In genomic region chr12:73868568-73868967, GRCm38 (mm10) we compare ENCODE assay signal across 17 mouse cellular contexts. TPM values are rescaled to one million over a fixed set of nuclear protein-coding genes. Genes with fewer than 3 reads are reported as not detected.
DNase-seq lines count a peak whose midpoint lies in the region; ATAC-seq lines count a peak whose summit lies in the region.
"Had no signal": no experiment of that assay in that cellular context is flagged by ENCODE, and none has a peak within 500 bp of the region (broad histone marks: within the 10 kb centered on the region; RNA-seq: fewer than 3 reads in every experiment).

No protein-coding gene starts in this region.

- H3K4me1 ChIP-seq in kidney, embryonic 14.5 days (ENCODE audit: control insufficient read depth, insufficient read depth, low read length) = no peaks in the 10 kb centered on the region

- ATAC-seq in kidney, embryonic 14.5 days (ENCODE audit: low FRiP score, low TSS enrichment) = no peak
- ATAC-seq: Patski had no signal

- DNase-seq in adrenal gland, adult 2 months = peak; percentile 68
- DNase-seq in adrenal gland, adult 18-20 months (ENCODE audit: low spot score in 2 of 2) = no peak
- DNase-seq in kidney, postnatal 14 days = peak; percentile 40
- peak; percentile 59 for DNase-seq in lung, postnatal 36 days
- no peak for DNase-seq in lung, postnatal 4 days
- DNase-seq in gonadal fat pad, adult 2 months (ENCODE audit: low read depth) = peak; percentile 93
- no peak for DNase-seq in right cerebral cortex, adult 2 months (ENCODE audit: low spot score in 2 of 2)
- DNase-seq: cerebellum, postnatal 10 days; gastrocnemius, adult 2 months; heart, adult 18-20 months; midbrain, embryonic 14.5 days; thymus, postnatal 25 days had no signal

- no peaks in the 10 kb centered on the region for H3K27me3 ChIP-seq in kidney, embryonic 14.5 days (ENCODE audit: control insufficient read depth, insufficient read depth, low read length)
- H3K27me3 ChIP-seq: heart, embryonic 13.5 days; limb, embryonic 13.5 days; Patski had no signal

- no peak overlapping the region for H3K27ac ChIP-seq in kidney, embryonic 14.5 days (ENCODE audit: low read depth, low read length)
- H3K27ac ChIP-seq: gastrocnemius, adult 2 months; heart, embryonic 13.5 days; hindbrain, embryonic 14.5 days; limb, embryonic 13.5 days had no signal

- H3K4me2 ChIP-seq in kidney, embryonic 14.5 days (replicated peaks; ENCODE audit: low read depth, low read length) = no peak overlapping the region
- H3K4me2 ChIP-seq: heart, embryonic 13.5 days; hindbrain, embryonic 14.5 days; limb, embryonic 13.5 days had no signal

- no peak overlapping the region for H3K4me3 ChIP-seq in kidney, embryonic 14.5 days (ENCODE audit: low read length)
- H3K4me3 ChIP-seq: gastrocnemius, adult 2 months; heart, embryonic 13.5 days; limb, embryonic 13.5 days had no signal

- WGBS in kidney, embryonic 14.5 days = 73% methylated on average over 3 of the region's 3 CpGs

- H3K9ac ChIP-seq in kidney, embryonic 14.5 days (ENCODE audit: low read depth, low read length) = no peak overlapping the region
- H3K9ac ChIP-seq: heart, embryonic 13.5 days; hindbrain, embryonic 14.5 days; limb, embryonic 13.5 days had no signal

- H3K9me3 ChIP-seq in kidney, embryonic 14.5 days (ENCODE audit: control insufficient read depth, low read length) = no peaks in the 10 kb centered on the region
- H3K9me3 ChIP-seq: heart, embryonic 13.5 days; limb, embryonic 13.5 days had no signal

- no peaks in the 10 kb centered on the region for H3K36me3 ChIP-seq in kidney, embryonic 14.5 days (ENCODE audit: control insufficient read depth, insufficient read depth, low read length)
- H3K36me3 ChIP-seq: heart, embryonic 13.5 days; limb, embryonic 13.5 days had no signal

RNA-seq across cellular contexts. Expression of gene Hif1a, which starts 32.6 kb away (rescaled TPM):
- 10 to 100 TPM; 58.1 to 58.5 TPM for total RNA-seq in adrenal gland, adult 2 months (2021)
- 31.6 and 42.5 TPM in 2 replicates for polyA plus RNA-seq in adrenal gland, adult 2 months (2012; rRNA removed)
- total RNA-seq in adrenal gland, adult 18-20 months (2021) = 10 to 100 TPM; 52.9 to 66.1 TPM
- polyA plus RNA-seq in kidney, embryonic 14.5 days (2014; fragmentation: Nextera tagmentation; extraction: Ambion mirVana) = 64.9 and 114 TPM in 2 replicates
- 24.0 and 27.5 TPM in 2 replicates for polyA plus RNA-seq in gonadal fat pad, adult 2 months (2012; rRNA removed)

Comparison
In these comparisons a context has a peak if more than half of its experiments do, and no peak if none do; other contexts are left out.
1. DNase-seq: peak in adrenal gland, adult 2 months (single experiment), kidney, postnatal 14 days (single experiment), lung, postnatal 36 days (single experiment) and gonadal fat pad, adult 2 months (single experiment); none in adrenal gland, adult 18-20 months (0 of 2), lung, postnatal 4 days (0 of 2) and right cerebral cortex, adult 2 months (0 of 2).